Mouse (Mus musculus): ENCODE results near the gene Prr13. TPM values are rescaled to one million over a fixed set of nuclear protein-coding genes. Genes with fewer than 3 reads are reported as not detected.

The Prr13 gene
- total RNA-seq, 1 experiment: 26.3 TPM

GRCm38 (mm10) chr15:102451666-102452430 is 7.0 kb upstream of the Prr13 start:
- Histone ChIP-seq H3K27ac (ENCODE audit: insufficient read depth, low read depth, low read length, poor library complexity, severe bottlenecking) (no peak overlapping the region), H3K4me3 (ENCODE audit: insufficient read depth in 1 of 2, low read depth in 1 of 2, low read length in 2 of 2, poor library complexity in 1 of 2, severe bottlenecking in 1 of 2) (peak overlapping the region; percentile 55 to 56), H3K36me3 (ENCODE audit: control insufficient read depth, insufficient read depth, low read length, poor library complexity, severe bottlenecking) (no peaks in the 10 kb centered on the region), H3K9ac (ENCODE audit: insufficient read depth, low read depth, low read length, poor library complexity, severe bottlenecking) (peak overlapping the region; percentile 41; the same call in 1 of the 2 replicates), H3K9me3 (ENCODE audit: control insufficient read depth, insufficient read depth, low read depth, low read length) (no peaks in the 10 kb centered on the region), H3K4me1 (ENCODE audit: control insufficient read depth in 2 of 2, insufficient read depth in 2 of 2, low read length in 2 of 2, poor library complexity in 1 of 2) (peaks cover 0 to 14% of the 10 kb centered on the region in 2 experiments; a peak in 2 of 4 replicates)
- no peak for TF ChIP-seq MAFK (IDR thresholded peaks at IDR 0.05; ENCODE audit: insufficient read depth, low read depth, low read length)
- no peak for TF ChIP-seq HCFC1 (IDR thresholded peaks at IDR 0.05; ENCODE audit: borderline replicate concordance, insufficient read depth, low read length)
- TF ChIP-seq CHD2 (IDR thresholded peaks at IDR 0.05; ENCODE audit: low read depth, low read length): no peak
- TF ChIP-seq ZC3H11A (IDR thresholded peaks at IDR 0.05; ENCODE audit: borderline replicate concordance, low read depth, low read length): no peak
- TF ChIP-seq ZNF384 (IDR thresholded peaks at IDR 0.05; ENCODE audit: low read depth, low read length): no peak
- no peak for DNase-seq (ENCODE audit: low read depth, low spot score)
- in situ Hi-C loops (cut with MboI; ENCODE audit: low sequenced_read_pairs in 2 of 2, unreplicated experiment in 2 of 2): no loop called here

- no peak for DNase-seq (ENCODE audit: low read depth, low spot score)
- Histone ChIP-seq H3K4me1 (ENCODE audit: control insufficient read depth in 2 of 2, insufficient read depth in 2 of 2, low read length in 2 of 2, poor library complexity in 1 of 2) (peaks cover 0 to 15% of the 10 kb centered on the region in 2 experiments; a peak in 2 of 4 replicates), H3K27ac (ENCODE audit: insufficient read depth, low read depth, low read length, poor library complexity, severe bottlenecking) (no peak overlapping the region), H3K9ac (ENCODE audit: insufficient read depth, low read depth, low read length, poor library complexity, severe bottlenecking) (no peak overlapping the region), H3K36me3 (ENCODE audit: control insufficient read depth, insufficient read depth, low read length, poor library complexity, severe bottlenecking) (no peaks in the 10 kb centered on the region), H3K9me3 (ENCODE audit: control insufficient read depth, insufficient read depth, low read depth, low read length) (no peaks in the 10 kb centered on the region), H3K4me3 (ENCODE audit: insufficient read depth in 1 of 2, low read depth in 1 of 2, low read length in 2 of 2, poor library complexity in 1 of 2, severe bottlenecking in 1 of 2) (no peak overlapping the region)
- TF ChIP-seq ZNF384 (IDR thresholded peaks at IDR 0.05; ENCODE audit: low read depth, low read length): no peak
- TF ChIP-seq ZC3H11A (IDR thresholded peaks at IDR 0.05; ENCODE audit: borderline replicate concordance, low read depth, low read length): no peak
- no peak for TF ChIP-seq CHD2 (IDR thresholded peaks at IDR 0.05; ENCODE audit: low read depth, low read length)
- no peak for TF ChIP-seq MAFK (IDR thresholded peaks at IDR 0.05; ENCODE audit: insufficient read depth, low read depth, low read length)
- no peak for TF ChIP-seq HCFC1 (IDR thresholded peaks at IDR 0.05; ENCODE audit: borderline replicate concordance, insufficient read depth, low read length)
- in situ Hi-C loops (cut with MboI; ENCODE audit: low sequenced_read_pairs in 2 of 2, unreplicated experiment in 2 of 2): no loop called here
Observed at GRCm38 (mm10) chr15:102455993-102456392, 2.8 kb upstream of the Prr13 start.

- Histone ChIP-seq H3K36me3 (ENCODE audit: control insufficient read depth, insufficient read depth, low read length, poor library complexity, severe bottlenecking) (peaks cover 5% of the 10 kb centered on the region), H3K9ac (ENCODE audit: insufficient read depth, low read depth, low read length, poor library complexity, severe bottlenecking) (peak overlapping the region; percentile 5; the same call in 1 of the 2 replicates), H3K4me1 (ENCODE audit: control insufficient read depth in 2 of 2, insufficient read depth in 2 of 2, low read length in 2 of 2, poor library complexity in 1 of 2) (peaks cover 0 to 18% of the 10 kb centered on the region in 2 experiments; a peak in 2 of 4 replicates), H3K27ac (ENCODE audit: insufficient read depth, low read depth, low read length, poor library complexity, severe bottlenecking) (no peak overlapping the region; the same call in 1 of the 2 replicates), H3K9me3 (ENCODE audit: control insufficient read depth, insufficient read depth, low read depth, low read length) (no peaks in the 10 kb centered on the region), H3K4me3 (ENCODE audit: insufficient read depth in 1 of 2, low read depth in 1 of 2, low read length in 2 of 2, poor library complexity in 1 of 2, severe bottlenecking in 1 of 2) (peak overlapping the region in 1 of 2 experiments; percentile 84; a peak in 2 of 4 replicates)
- DNase-seq (ENCODE audit: low read depth, low spot score): no peak
- in situ Hi-C loops (cut with MboI; ENCODE audit: low sequenced_read_pairs in 2 of 2, unreplicated experiment in 2 of 2): no loop called here
- no peak for TF ChIP-seq HCFC1 (IDR thresholded peaks at IDR 0.05; ENCODE audit: borderline replicate concordance, insufficient read depth, low read length)
- TF ChIP-seq MAFK (IDR thresholded peaks at IDR 0.05; ENCODE audit: insufficient read depth, low read depth, low read length): no peak
- TF ChIP-seq CHD2 (IDR thresholded peaks at IDR 0.05; ENCODE audit: low read depth, low read length): no peak
- TF ChIP-seq ZNF384 (IDR thresholded peaks at IDR 0.05; ENCODE audit: low read depth, low read length): no peak
- no peak for TF ChIP-seq ZC3H11A (IDR thresholded peaks at IDR 0.05; ENCODE audit: borderline replicate concordance, low read depth, low read length)
Observed at GRCm38 (mm10) chr15:102458050-102458736, 635 bp upstream of the Prr13 start.

- H3K27ac ChIP-seq (ENCODE audit: insufficient read depth, low read depth, low read length, poor library complexity, severe bottlenecking): peak overlapping the region; percentile 61; the same call in 1 of the 2 replicates
- peak overlapping the region; percentile 67; the same call in 1 of the 2 replicates for H3K9ac ChIP-seq (ENCODE audit: insufficient read depth, low read depth, low read length, poor library complexity, severe bottlenecking)
- peaks cover 0 to 18% of the 10 kb centered on the region in 2 experiments; a peak in 2 of 4 replicates for H3K4me1 ChIP-seq (ENCODE audit: control insufficient read depth in 2 of 2, insufficient read depth in 2 of 2, low read length in 2 of 2, poor library complexity in 1 of 2)
- in situ Hi-C loops (cut with MboI; ENCODE audit: low sequenced_read_pairs in 2 of 2, unreplicated experiment in 2 of 2): no loop called here
- no peaks in the 10 kb centered on the region for H3K9me3 ChIP-seq (ENCODE audit: control insufficient read depth, insufficient read depth, low read depth, low read length)
- DNase-seq (ENCODE audit: low read depth, low spot score): no peak
- H3K36me3 ChIP-seq (ENCODE audit: control insufficient read depth, insufficient read depth, low read length, poor library complexity, severe bottlenecking): peaks cover 5% of the 10 kb centered on the region
- peak overlapping the region; percentile 73 to 84 for H3K4me3 ChIP-seq (ENCODE audit: insufficient read depth in 1 of 2, low read depth in 1 of 2, low read length in 2 of 2, poor library complexity in 1 of 2, severe bottlenecking in 1 of 2)
- TF ChIP-seq CHD2 (IDR thresholded peaks at IDR 0.05; ENCODE audit: low read depth, low read length) (no peak), ZC3H11A (IDR thresholded peaks at IDR 0.05; ENCODE audit: borderline replicate concordance, low read depth, low read length) (no peak)
Observed at GRCm38 (mm10) chr15:102459381-102459780, 553 bp downstream of the Prr13 start.
